Mouse (Mus musculus) regulatory T cell (primary cell): Measurements from ENCODE around the gene Slc25a12.

ENCODE experiments used
- in situ Hi-C: fragments of 300-600 bp; cut with MboI, MseI; formaldehyde crosslinking; loops from one replicate; pipeline ENCODE4 v1.15.1; 2025; ENCODE audit warnings: high pct_unique_total_duplicates

Slc25a12 gene

DNA sequence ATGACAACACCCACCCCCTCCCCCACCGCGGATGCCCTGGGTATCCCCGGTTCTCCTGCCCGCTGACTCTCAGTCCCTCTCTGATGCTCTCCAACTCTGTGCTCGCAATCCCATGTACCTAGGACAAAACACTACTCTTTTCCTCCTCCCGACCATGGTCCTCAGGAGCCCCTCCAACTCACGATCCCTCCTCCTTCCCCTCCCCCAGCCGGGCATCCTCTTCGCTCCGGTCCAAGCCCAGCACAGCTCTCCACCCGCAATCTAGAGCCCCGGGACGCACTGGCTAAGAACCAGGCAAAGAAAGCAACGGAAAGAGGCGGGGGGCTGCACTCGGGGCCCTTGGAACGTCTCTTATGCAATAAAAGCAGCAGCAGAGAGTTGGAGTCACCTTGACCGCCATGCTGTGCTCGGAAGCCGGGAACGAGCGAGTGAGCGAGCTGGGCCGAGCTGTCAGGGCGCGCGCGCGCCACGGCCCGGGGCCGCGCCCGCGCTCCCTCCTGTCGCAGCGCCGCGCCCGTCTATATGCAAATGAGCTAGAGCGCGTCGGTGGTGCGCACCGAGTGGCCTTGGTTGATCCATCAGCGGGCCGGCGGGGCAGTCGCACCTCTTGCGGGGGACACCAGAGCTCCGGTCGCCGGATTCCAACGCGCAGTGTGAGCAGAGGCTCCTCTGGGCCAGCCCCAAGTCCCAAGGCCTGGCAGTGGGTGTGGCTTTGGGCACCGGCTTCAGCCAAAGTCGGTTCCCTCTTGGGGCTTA lies at the start of gene Slc25a12:
TSS of gene Slc25a12 (minus strand) at position 625 of the 756 bp plus-strand sequence.
- in situ Hi-C loops, result no loop called here

DNA sequence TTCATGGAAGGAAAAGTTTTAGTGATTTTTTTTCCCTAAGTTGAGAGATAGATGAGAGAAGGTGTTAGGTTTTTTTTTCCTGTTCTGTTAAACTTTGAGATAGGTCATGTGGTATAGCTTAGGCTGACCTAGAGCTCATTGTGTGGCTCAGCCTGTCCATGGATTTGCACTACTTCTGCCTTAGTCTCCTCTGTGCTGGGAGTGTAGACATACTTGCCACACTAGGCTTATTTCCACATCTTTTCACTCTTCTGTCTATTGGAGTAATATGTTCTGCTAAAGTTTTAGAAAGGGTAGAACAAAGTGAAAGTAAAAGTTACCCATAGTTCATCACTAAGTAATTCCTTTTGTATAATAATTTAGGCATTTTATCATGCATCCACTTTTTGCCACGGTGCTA lies 38.1 kb upstream of the Slc25a12 start:
- in situ Hi-C loops, result no loop called here

DNA sequence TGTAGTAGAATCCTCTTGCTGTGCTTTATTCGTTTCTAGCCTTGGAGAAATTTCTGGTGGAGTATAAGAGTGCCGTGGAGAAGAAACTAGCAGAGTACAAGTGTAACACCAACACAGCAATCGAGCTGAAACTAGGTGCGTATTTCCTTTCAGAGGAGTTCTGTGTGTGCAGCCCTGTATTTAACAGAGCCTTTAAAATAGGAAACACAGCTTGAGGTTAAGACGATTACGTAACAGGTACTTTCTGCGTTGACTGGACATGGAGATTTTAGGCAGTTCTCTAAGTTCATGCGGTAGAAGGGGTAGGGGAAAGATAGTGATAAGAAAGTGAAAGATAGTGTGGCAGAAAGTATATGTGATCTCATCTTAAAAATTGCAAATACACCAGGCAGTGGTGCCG lies 22.3 kb upstream of the Slc25a12 start:
- in situ Hi-C loops, result loop anchor here (25.0 kb wide), 1 partner anchor 2003 kb away; the partner anchor contains the start of gene Dhrs9

DNA sequence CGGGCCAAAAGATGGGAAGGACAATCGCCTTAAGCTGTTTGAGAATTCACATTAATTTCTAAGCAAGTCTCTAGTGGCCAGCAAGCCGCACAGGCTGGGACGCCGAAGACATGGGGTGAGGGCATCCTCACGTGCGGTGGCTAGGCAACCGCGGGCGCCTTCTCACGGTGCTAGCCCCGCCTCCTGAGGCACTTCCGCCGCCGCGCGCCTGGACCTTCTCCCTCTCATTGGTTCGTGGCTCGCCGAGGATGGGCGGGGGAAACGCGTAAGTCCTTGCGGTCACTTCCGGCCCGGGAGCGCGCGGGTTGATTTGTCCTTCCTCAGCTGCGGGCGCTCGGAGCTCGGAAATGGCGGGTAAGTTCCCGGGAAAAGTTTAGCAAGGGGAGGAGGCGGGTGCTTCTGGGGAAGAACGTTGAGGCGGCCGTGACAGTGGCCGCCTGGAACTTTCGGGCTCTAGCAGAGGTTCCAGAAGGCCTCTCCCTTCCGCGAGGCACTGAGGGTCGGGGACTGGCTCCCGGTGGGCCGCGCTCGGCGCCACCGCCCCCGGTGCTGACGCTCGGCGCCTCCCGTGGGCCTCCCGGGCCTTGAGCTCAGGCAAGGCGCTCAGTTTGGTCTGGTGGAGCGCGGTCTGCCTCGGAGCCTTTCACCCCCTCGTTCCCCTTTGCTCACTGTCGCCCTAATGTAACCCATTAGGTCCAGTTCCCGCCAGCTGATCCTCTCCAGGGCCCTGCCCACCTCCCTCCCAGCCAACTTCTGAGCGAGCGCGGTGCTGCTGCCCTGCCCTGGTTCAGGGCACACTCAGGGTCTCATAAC lies 21.6 kb upstream of the Slc25a12 start, which contains the start of gene Hat1:
TSS of gene Hat1 (plus strand) at position 8 of the 813 bp plus-strand sequence.
- in situ Hi-C loops, result loop anchor here (25.0 kb wide), 1 partner anchor 2002 kb away; the partner anchor contains the start of gene Dhrs9

DNA sequence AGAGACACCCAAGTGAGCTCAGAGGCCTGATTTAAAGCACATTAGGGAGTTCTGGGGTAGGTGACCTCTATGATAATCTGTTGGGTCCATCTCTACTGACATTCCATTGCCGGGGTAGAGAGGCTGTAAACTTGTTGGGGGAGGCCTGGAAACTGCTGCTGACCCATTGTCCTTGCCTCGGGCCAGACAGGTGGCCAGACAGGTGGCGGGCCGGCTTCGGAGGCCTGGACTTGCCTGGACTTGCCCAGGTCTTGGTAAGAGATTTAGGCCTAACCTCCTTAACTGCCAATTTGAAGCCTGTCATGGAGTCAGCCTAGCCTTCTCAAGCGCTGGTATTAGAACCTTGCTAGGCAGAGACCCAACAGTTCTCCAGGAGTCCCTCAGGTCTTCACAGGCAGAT lies 20.2 kb upstream of the Slc25a12 start:
- in situ Hi-C loops, result loop anchor here (25.0 kb wide), 1 partner anchor 2000 kb away; the partner anchor contains the start of gene Dhrs9

DNA sequence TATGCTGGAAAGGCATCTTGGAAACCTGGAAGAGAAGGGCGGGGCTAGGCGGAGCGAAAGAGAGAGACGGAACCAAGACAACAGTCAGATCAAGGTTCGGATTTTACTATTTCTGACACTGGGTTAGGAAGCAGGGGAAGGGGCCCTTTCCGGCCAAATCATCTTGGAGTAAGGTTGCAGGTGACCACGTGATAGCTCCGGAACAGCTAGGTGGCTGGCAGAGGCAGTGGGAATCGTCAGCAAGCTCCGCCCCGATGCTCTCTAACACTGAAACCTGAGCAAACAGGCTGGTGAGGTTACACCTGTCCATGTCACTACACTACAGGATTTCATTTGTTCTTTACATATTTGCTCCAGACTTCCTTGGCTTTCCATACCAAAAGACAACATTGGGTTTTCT lies 16.3 kb upstream of the Slc25a12 start:
- in situ Hi-C loops, result loop anchor here (25.0 kb wide), 1 partner anchor 1997 kb away; the partner anchor contains the start of gene Dhrs9

DNA sequence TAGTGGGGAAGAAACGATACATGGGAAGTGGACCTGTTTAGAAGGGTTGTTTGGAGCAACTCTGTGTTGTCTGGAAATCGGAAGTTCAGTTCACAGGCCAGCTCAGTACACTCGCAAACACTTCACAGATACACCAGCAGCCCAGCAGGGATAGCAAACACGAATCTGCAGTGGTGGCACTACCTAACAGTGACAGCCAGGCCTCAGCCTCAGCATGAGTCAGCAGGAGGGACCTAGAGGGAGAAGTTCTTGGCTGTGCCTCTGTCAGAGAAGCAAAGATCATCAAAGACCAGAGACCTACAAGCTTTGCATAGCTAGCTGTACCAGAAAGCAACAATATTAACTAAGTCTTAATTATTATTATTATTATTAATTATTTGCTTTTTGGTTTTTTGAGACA lies 14.4 kb upstream of the Slc25a12 start:
- in situ Hi-C loops, result loop anchor here (25.0 kb wide), 1 partner anchor 1995 kb away; the partner anchor contains the start of gene Dhrs9

DNA sequence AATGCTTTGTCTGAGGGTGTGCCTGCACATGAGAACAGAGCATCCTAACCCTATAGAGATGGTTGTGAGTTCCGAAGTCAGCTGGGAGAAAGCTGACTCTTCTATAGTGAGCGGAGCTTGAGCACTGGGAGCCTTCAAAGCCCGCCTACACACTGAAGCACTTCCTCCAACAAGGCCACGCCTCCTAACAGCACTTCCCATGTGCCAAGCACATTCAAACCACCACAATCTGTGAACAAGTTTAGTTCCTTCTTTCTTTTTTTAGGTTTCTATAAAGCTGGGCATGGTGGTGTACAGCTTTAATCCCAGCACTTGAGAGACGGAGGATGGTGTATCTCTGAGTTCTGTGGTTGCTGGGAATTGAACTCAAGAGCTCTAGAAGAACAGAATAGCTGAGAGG lies 9.9 kb upstream of the Slc25a12 start:
- in situ Hi-C loops, result loop anchor here (25.0 kb wide), 1 partner anchor 1990 kb away; the partner anchor contains the start of gene Dhrs9

DNA sequence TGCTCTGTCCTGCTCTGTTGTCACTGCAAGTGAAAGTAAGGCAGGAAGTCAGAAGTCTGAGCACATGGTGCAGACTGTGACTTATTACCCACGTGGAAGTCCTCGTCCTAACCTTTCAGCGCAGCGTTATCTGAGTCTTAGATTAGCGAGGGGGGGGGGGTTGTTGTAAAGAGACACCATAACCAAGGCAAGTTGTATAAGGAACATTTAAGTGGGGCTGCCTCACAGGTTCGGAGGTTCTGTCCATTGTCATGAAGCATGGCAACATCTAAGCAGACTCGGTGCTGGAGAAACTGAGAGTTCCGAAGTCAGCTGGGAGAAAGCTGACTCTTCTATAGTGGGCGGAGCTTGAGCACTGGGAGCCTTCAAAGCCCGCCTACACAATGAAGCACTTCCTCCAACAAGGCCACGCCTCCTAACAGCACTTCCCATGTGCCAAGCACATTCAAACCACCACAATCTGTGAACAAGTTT lies 8.9 kb upstream of the Slc25a12 start:
- in situ Hi-C loops, result loop anchor here (25.0 kb wide), 1 partner anchor 1989 kb away; the partner anchor contains the start of gene Dhrs9

DNA sequence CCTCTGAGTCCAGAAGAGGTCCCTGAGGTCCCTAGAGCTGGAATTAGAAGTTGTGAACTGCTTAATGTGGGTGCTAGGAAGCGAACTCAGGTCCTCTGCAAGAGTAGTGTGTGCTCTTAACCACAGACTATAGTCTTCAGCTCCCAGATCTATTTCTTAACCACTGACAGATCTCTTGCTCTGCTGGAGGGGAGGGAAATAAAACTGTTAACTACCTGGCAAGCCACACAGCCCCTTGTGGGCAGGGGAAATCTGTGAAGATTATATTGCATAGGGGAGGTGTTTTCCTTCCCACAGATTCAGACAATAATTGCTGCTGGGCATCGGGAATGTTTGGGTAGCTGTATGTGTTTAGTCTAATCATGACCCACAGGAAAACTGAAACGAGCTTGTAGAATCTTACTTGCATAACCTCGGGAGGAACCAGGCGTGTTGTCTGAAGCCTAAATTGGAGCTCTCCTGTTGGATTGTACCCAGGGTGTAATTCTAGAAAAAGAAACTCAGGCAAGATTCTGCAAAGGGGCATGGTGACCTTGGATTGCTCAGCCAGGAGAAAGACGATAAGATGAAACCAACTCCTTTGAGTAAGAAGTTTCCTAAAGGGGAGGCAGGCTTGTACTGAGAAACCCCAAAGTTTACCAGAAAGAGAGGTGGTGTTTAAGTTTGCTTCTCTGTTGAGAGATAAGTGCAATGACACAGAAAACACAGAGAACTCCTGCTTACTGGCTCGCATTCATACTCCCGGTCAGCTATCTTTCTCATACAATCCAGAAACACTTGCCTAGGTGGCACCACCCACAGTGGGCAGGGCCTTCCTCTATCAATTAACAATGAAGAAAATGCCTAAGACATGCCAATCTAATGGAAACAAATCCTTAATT lies 7.0 kb upstream of the Slc25a12 start:
- in situ Hi-C loops, result loop anchor here (5.0 to 25.0 kb wide), 2 partner anchors 47 to 1987 kb away; partner anchors contain the start of gene Dhrs9

DNA sequence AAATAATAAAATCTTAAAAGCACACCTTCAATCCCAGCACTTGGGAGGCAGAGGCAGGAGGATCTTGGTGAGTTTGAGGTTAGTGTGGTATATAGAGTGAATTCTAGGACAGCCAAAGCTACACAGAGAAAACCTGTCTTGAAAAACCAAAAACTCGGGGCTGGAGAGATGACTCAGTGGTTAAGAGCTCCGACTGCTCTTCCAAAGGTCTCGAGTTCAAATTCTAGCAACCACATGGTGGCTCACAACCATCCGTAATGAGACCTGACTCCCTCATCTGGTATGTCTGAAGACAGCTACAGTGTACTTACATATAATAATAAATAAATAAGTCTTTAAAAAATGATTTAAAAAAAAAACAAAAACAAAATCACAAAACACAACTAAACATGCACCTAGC lies 4.7 kb upstream of the Slc25a12 start:
- in situ Hi-C loops, result loop anchor here (5.0 kb wide), 1 partner anchor 45 kb away; no protein-coding TSS in a partner anchor

DNA sequence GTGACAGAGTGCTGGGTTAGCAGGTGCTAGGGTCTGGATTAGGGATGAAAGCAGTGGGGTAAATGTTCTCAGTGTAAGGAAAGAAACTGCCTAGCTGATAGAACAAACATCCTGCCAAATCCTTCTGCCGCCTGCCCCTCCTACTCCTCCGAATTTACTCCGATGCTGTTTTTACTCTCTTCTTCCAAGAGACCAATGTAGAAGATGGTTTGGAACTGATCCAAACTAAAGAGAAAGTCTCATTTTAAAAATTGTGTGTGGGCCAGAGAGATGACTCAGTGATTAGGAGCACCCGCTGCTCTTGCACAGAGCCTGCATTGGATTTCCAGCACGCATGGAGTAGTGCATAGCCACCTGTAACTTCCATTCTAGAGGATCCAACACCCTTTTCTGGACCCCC lies 4.2 kb upstream of the Slc25a12 start:
- in situ Hi-C loops, result loop anchor here (5.0 kb wide), 1 partner anchor 44 kb away; no protein-coding TSS in a partner anchor

DNA sequence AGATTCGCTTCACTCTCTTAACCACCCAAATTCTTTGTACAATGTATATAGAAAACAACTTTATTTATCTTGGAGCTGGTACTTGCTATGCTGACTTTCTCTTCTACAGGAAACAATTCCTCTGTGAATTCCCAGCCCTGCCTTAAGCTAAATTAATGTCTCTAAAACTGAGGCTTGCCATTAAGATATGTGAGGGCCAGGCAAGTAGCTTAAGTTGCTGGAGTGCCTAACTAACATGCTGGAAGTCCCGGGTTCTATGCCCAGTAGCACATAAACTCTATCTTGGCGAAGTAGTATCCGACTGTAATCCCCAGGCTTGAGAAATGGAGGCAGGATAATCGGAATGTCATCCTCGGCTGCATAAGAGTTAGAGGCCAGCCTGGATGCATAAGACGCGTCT lies 537 bp upstream of the Slc25a12 start:
- in situ Hi-C loops, result no loop called here

DNA sequence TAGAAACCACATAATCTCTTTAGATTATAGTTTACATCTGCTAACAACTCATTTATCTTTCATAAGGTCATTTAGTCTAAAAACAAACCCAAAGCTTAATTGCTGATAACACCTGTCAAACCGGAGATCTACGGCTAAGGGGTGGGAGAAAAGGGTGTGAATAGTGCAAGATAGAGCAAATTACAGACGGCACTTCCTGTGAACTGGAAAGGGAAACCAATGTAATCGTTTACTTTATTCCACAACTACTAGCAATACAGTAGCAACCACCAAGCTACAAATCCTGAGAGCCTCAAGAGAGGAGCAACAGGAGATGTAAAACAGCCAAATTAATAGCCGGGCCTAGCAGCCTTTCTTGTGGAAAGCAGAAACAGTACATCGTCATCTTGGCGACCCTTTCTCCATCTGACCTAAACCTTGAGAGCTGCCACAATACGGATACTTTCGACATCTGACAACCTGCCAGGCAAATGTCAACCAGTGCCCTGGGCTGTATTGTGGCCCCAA lies 878 bp downstream of the Slc25a12 start:
- in situ Hi-C loops, result no loop called here

DNA sequence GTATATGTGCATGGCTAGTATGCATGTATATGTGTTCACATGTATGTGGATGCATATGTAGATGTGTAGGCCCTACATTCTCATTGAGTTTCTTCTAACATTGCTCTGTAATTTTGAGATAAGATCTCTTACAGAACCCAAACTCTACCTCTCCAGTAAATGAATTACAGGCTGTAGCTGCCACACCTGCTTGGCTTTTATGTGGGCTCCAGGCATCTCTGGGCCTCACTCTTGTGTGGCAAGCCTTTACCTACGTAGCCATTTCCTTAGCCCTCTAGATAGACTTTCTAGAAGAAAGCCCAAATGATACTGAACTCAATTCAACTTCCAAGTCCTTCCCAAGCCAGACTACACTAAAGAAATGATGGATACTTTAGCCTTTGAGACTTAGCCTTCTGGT lies 7.4 kb downstream of the Slc25a12 start:
- in situ Hi-C loops, result no loop called here

DNA sequence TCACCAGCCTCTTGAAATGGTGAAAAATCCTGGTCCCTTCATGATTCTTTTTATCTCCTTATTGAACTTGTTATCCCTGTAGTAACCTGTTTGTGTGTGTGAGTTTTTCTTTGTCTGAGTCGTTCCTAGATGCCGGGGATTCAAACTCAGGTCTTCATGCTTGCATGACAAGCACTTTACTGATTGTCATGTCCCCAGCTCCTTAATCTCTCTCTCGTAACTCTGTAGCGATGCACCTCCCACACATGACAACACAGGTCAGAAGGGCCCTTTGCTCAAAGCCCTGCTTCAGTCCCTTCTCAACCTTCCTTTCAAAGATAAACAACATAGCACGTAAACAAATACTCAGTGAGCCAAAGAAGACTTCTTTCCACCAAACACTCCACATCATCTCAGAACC lies 9.2 kb downstream of the Slc25a12 start:
- in situ Hi-C loops, result no loop called here

DNA sequence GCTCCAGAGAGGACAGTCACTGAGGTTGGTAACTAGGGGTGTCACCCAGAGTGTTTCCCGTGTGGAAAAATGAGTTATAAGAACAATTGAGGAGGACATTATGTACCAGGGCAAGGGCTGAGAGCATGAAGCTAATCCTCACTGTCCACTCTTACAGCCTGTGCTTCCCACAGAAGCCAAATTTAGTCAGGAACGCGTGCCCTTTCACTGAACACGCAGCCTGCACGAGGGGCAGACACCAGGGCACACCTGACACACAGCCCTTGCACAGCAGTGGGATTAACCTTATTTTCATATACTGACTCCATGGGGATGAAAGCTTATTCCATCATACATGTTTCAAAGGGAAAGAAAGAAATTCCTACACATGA lies 13.5 kb downstream of the Slc25a12 start:
- in situ Hi-C loops, result no loop called here

DNA sequence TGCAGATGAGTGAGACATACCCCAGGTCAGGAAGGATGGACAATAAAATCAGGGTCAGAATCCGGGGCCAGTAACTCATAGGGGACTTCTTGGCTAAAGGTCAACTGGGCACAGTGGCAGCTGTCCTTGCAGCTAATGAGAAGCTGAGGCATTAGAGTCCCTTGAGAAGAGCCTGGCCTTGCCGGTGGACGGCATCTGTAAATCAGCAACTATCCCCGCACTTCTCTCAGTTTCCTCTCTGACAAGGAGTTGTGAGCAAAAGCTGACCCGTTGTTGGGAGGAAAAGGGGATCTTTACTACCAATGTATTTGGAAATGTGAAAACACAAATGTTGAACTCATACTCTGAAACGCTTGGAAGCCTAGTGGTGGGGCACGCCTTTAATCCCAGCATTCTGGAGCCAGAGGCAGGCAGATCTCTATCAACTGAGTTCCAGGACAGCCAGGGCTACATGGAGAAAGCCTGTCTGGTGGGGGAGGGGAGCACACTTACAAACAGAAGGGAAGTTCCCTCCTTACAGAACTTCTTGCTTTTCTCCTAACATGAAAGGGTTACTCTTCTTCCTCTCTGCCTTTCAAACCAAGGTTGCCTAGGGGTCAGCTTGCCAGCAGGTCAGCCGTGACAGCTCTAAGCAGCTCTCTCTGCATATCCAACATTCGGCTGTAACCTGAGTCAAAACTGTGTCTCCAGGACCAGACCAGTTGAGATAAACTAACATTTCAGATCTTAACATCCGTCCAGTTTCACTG lies 14.1 kb downstream of the Slc25a12 start:
- in situ Hi-C loops, result no loop called here

DNA sequence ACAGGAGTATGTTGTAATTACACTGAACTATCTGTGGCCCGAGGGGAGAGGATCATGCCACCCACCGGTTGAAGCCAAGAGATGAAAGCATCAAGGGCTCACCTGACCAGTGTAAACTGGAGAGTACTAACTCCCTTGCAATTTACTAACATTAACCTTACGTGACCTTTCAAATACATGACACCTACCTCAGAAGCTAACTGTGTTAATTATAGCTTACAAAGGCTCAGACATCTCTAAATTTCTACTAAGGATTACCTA lies 15.9 kb downstream of the Slc25a12 start:
- in situ Hi-C loops, result no loop called here
